Mouse (Mus musculus) stomach, embryonic 16.5 days (tissue): Measurements from ENCODE around the gene Bicdl1. TPM values are rescaled to one million over a fixed set of nuclear protein-coding genes. Genes with fewer than 3 reads are reported as not detected.

ENCODE experiments used
- ATAC-seq: fragments of 200-750 bp; cut with Nextera tagmentation; 2 replicates; pipeline ENCODE4 v1.8.0; 2017; ENCODE audit warnings: moderate number of reproducible peaks, moderate TSS enrichment; ENCODE audit not compliant: insufficient read depth, low FRiP score
- H3K27ac ChIP-seq: fragments of 300-500 bp; sonication (generic); 2 replicates; pipeline ENCODE4 v1.5.1; 2014; ENCODE audit warnings: low read length
- H3K27me3 ChIP-seq: fragments of 300-500 bp; sonication (generic); 2 replicates; pipeline ENCODE4 v1.6.1; 2014; ENCODE audit warnings: low read length, control low read depth, mixed read lengths; ENCODE audit not compliant: control insufficient read depth, insufficient read depth
- H3K36me3 ChIP-seq: fragments of 300-500 bp; sonication (generic); 2 replicates; pipeline ENCODE4 v1.6.1; 2014; ENCODE audit warnings: low read length; ENCODE audit not compliant: control insufficient read depth, insufficient read depth
- H3K4me1 ChIP-seq: fragments of 300-500 bp; sonication (generic); 2 replicates; pipeline ENCODE4 v1.6.1; 2014; ENCODE audit warnings: low read length, control low read depth, mixed read lengths; ENCODE audit not compliant: control insufficient read depth, insufficient read depth
- H3K4me2 ChIP-seq: fragments of 300-500 bp; sonication (generic); 2 replicates; pipeline ENCODE4 v1.6.1; 2014; ENCODE audit warnings: low read depth, low read length, mixed read lengths
- H3K4me3 ChIP-seq: fragments of 300-500 bp; sonication (generic); replicated peaks from 2 replicates; pipeline ENCODE4 v1.5.1; 2014; ENCODE audit warnings: mild to moderate bottlenecking, low read length
- H3K9ac ChIP-seq: fragments of 300-500 bp; sonication (generic); 2 replicates; pipeline ENCODE4 v1.6.1; 2014; ENCODE audit warnings: low read length
- H3K9me3 ChIP-seq: fragments of 300-500 bp; sonication (generic); replicated peaks from 2 replicates; pipeline ENCODE4 v1.6.1; 2016; ENCODE audit warnings: low read length, control low read depth; ENCODE audit not compliant: control insufficient read depth
- WGBS: fragments of 180-500 bp; shearing (Covaris S2); extraction: QIAGEN DNeasy Blood & Tissue Kit; methylation state at CpG from one replicate; pipeline ENCODE4 v1.1.7; 2014; 5-methylcytosine and 5-hydroxymethylcytosine counted together
- polyA plus RNA-seq: library from polyadenylated mRNA; unstranded; fragments of >200 nt; fragmentation: Nextera tagmentation; extraction: Ambion mirVana; gene quantifications from 2 replicates; pipeline ENCODE4 v1.2.1, GENCODE M21; 2015

The Bicdl1 gene
- polyA plus RNA-seq, 1 experiment from 2014 or later: 14.5 TPM

GRCm38 (mm10) chr5:115717106-115717505 lies 14.3 kb downstream of the Bicdl1 start:
- no peak for ATAC-seq
- 69% methylated on average over 3 of the region's 3 CpGs for WGBS

GRCm38 (mm10) chr5:115716426-115716825 lies 15.0 kb downstream of the Bicdl1 start:
- Histone ChIP-seq H3K4me3 (no peak overlapping the region), H3K4me1 (no peaks in the 10 kb centered on the region), H3K27me3 (no peaks in the 10 kb centered on the region), H3K27ac (no peak overlapping the region), H3K4me2 (no peak overlapping the region), H3K9ac (no peak overlapping the region), H3K36me3 (no peaks in the 10 kb centered on the region), H3K9me3 (no peaks in the 10 kb centered on the region)
- 0 out of 2 replicates have a peak, but pooled peaks have one; percentile 37 for ATAC-seq
- WGBS: 62% methylated on average over 6 of the region's 6 CpGs

More at GRCm38 (mm10) chr5:115717106-115717505, 14.3 kb downstream of the Bicdl1 start:
- Histone ChIP-seq H3K36me3 (no peaks in the 10 kb centered on the region), H3K9me3 (no peaks in the 10 kb centered on the region), H3K9ac (no peak overlapping the region), H3K4me3 (no peak overlapping the region), H3K27ac (no peak overlapping the region), H3K27me3 (no peaks in the 10 kb centered on the region), H3K4me2 (no peak overlapping the region), H3K4me1 (no peaks in the 10 kb centered on the region)

- Histone ChIP-seq H3K9ac (no peak overlapping the region), H3K27ac (no peak overlapping the region), H3K9me3 (no peaks in the 10 kb centered on the region), H3K36me3 (no peaks in the 10 kb centered on the region), H3K27me3 (no peaks in the 10 kb centered on the region), H3K4me1 (no peaks in the 10 kb centered on the region), H3K4me3 (no peak overlapping the region), H3K4me2 (no peak overlapping the region)
- no peak for ATAC-seq
- WGBS: 89% methylated on average over 7 of the region's 7 CpGs
Observed at GRCm38 (mm10) chr5:115714761-115715160, 16.7 kb downstream of the Bicdl1 start.

GRCm38 (mm10) chr5:115712487-115712886 lies 18.9 kb downstream of the Bicdl1 start:
- ATAC-seq: no peak
- Histone ChIP-seq H3K4me3 (no peak overlapping the region), H3K4me2 (no peak overlapping the region), H3K4me1 (no peaks in the 10 kb centered on the region), H3K27me3 (no peaks in the 10 kb centered on the region), H3K27ac (no peak overlapping the region), H3K36me3 (no peaks in the 10 kb centered on the region), H3K9ac (no peak overlapping the region), H3K9me3 (no peaks in the 10 kb centered on the region)
- 59% methylated on average over 6 of the region's 6 CpGs for WGBS

GRCm38 (mm10) chr5:115711636-115712419 lies 19.6 kb downstream of the Bicdl1 start:
- Histone ChIP-seq H3K4me3 (no peak overlapping the region), H3K4me2 (no peak overlapping the region), H3K9ac (no peak overlapping the region), H3K27ac (no peak overlapping the region), H3K27me3 (no peaks in the 10 kb centered on the region), H3K9me3 (no peaks in the 10 kb centered on the region), H3K36me3 (no peaks in the 10 kb centered on the region), H3K4me1 (no peaks in the 10 kb centered on the region)
- WGBS: 61% methylated on average over 11 of the region's 11 CpGs
- ATAC-seq: no peak

- Histone ChIP-seq H3K36me3 (no peaks in the 10 kb centered on the region), H3K4me1 (no peaks in the 10 kb centered on the region), H3K9ac (no peak overlapping the region), H3K4me3 (no peak overlapping the region), H3K27me3 (no peaks in the 10 kb centered on the region), H3K9me3 (no peaks in the 10 kb centered on the region), H3K27ac (no peak overlapping the region), H3K4me2 (no peak overlapping the region)
- WGBS: 83% methylated on average over 4 of the region's 4 CpGs
- no peak for ATAC-seq
Observed at GRCm38 (mm10) chr5:115710171-115710570, 21.2 kb downstream of the Bicdl1 start.

GRCm38 (mm10) chr5:115708930-115709329 lies 22.5 kb downstream of the Bicdl1 start:
- ATAC-seq: no peak
- Histone ChIP-seq H3K9me3 (no peaks in the 10 kb centered on the region), H3K4me2 (no peak overlapping the region), H3K36me3 (no peaks in the 10 kb centered on the region), H3K27ac (no peak overlapping the region), H3K9ac (no peak overlapping the region), H3K4me1 (no peaks in the 10 kb centered on the region), H3K27me3 (no peaks in the 10 kb centered on the region), H3K4me3 (no peak overlapping the region)
- WGBS: 56% methylated on average over 3 of the region's 3 CpGs

GRCm38 (mm10) chr5:115701981-115702380 lies 29.4 kb downstream of the Bicdl1 start:
- 48% methylated on average over 3 of the region's 3 CpGs for WGBS
- no peaks in the 10 kb centered on the region for H3K4me1 ChIP-seq
- no peaks in the 10 kb centered on the region for H3K9me3 ChIP-seq
- no peak for ATAC-seq
- no peak overlapping the region for H3K27ac ChIP-seq
- H3K9ac ChIP-seq: no peak overlapping the region
- H3K36me3 ChIP-seq: no peaks in the 10 kb centered on the region
- no peak overlapping the region for H3K4me2 ChIP-seq
- no peak overlapping the region for H3K4me3 ChIP-seq
- H3K27me3 ChIP-seq: no peaks in the 10 kb centered on the region

- no peak for ATAC-seq
- Histone ChIP-seq H3K36me3 (no peaks in the 10 kb centered on the region), H3K4me2 (no peak overlapping the region), H3K4me3 (no peak overlapping the region), H3K4me1 (no peaks in the 10 kb centered on the region), H3K27ac (no peak overlapping the region), H3K9ac (no peak overlapping the region), H3K9me3 (no peaks in the 10 kb centered on the region), H3K27me3 (no peaks in the 10 kb centered on the region)
- 77% methylated on average over 4 of the region's 4 CpGs for WGBS
Observed at GRCm38 (mm10) chr5:115701215-115701614, 30.2 kb downstream of the Bicdl1 start.
